Mouse (Mus musculus) olfactory bulb, adult 2 months (tissue): ENCODE measurements at regions not wholly inside any gene's neighbourhood (a gene's known extent, or its start where the extent isn't known, plus 50 kb on each side); places are given as distances from the start of the nearest gene placed in this dataset.

Source experiments
- CTCF ChIP-seq: fragments of 200-500 bp; IDR thresholded peaks from 2 replicates; pipeline ENCODE4 v1.5.1; 2012; ENCODE audit warnings: low read depth, mild to moderate bottlenecking, low read length, moderate library complexity; ENCODE audit not compliant: insufficient read depth
- POLR2A ChIP-seq: fragments of 200-500 bp; IDR thresholded peaks from 2 replicates; pipeline ENCODE4 v1.6.1; 2012; ENCODE audit warnings: mild to moderate bottlenecking, low read depth, low read length, moderate library complexity; ENCODE audit not compliant: insufficient read depth

DNA sequence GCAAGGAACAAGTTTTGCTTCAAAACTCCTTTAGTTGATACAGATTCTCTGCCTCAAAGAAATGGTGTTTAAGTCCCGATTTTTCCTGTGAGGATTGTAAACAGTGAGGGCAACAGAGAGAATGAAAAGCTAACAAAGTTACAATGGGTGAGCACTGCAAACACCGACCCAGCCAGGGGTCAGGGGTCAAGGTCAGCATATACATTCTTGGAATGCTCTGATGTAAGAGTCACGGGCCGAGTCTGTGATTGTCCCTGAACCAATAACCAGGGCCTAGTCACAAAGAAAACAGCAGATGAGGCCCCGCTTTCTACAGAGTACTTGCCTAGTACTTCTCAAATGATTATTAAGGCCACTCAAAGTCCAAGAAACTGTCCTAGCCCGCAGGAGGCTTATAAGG, 95.4 kb upstream of the Frmd6 start:
- no peak for TF ChIP-seq CTCF
- no peak for TF ChIP-seq POLR2A
